Mouse (Mus musculus): ENCODE results near the gene Pip4k2b. TPM values are rescaled to one million over a fixed set of nuclear protein-coding genes. Genes with fewer than 3 reads are reported as not detected.

The Pip4k2b gene
- total and polyA plus RNA-seq, 3 experiments: 23.3 to 44.0 (median 30.8) TPM

- peak; percentile 88 for TF ChIP-seq MAX (IDR thresholded peaks at IDR 0.05; ENCODE audit: low read length)
- TF ChIP-seq EP300 (IDR thresholded peaks at IDR 0.05; ENCODE audit: low read length): peak; percentile 89
- TF ChIP-seq CTCF (conservative IDR thresholded peaks at IDR 0.05 in 1 of 2, IDR thresholded peaks at IDR 0.05 in 1 of 2; ENCODE audit: low read depth in 2 of 2, low read length in 2 of 2): no peak
- peak; percentile 65; the same call in 1 of the 2 replicates for TF ChIP-seq MAZ (IDR thresholded peaks at IDR 0.05; ENCODE audit: low read depth, low read length)
- TF ChIP-seq HCFC1 (IDR thresholded peaks at IDR 0.05; ENCODE audit: low read depth, low read length): peak; percentile 48
- TF ChIP-seq UBTF (IDR thresholded peaks at IDR 0.05; ENCODE audit: low read depth, low read length): no peak
These were observed 26.1 kb downstream of the Pip4k2b start (continued) for GRCm38 (mm10) chr11:97718281-97718860.

- H3K79me2 ChIP-seq (replicated peaks; ENCODE audit: control insufficient read depth, extremely low read depth, insufficient read depth, poor library complexity, severe bottlenecking): no peaks in the 10 kb centered on the region
- peaks cover 19 to 50% of the 10 kb centered on the region in 2 experiments for H3K4me1 ChIP-seq (ENCODE audit: control insufficient read depth in 1 of 2, insufficient read depth in 2 of 2)
- in situ Hi-C loops (cut with MboI; ENCODE audit: low pct_ligation_motif_present, low pct_unique_long_range_greater_than_20kb, low sequenced_read_pairs): no loop called here
- H3K27ac ChIP-seq (ENCODE audit: insufficient read depth, low read depth): peak overlapping the region; percentile 98
- DNase-seq (ENCODE audit: extremely low read depth): no peak
- H3K27me3 ChIP-seq (replicated peaks): no peaks in the 10 kb centered on the region
- H3K9ac ChIP-seq (ENCODE audit: insufficient read depth, low read depth): peak overlapping the region; percentile 69
- dilution Hi-C loops (cut with MboI; ENCODE audit: extremely low pct_ligation_motif_present, extremely low pct_unique_long_range_greater_than_20kb, low sequenced_read_pairs): no loop called here
- H3K36me3 ChIP-seq (replicated peaks in 1 of 2; ENCODE audit: control insufficient read depth in 1 of 2, insufficient read depth in 1 of 2, low read length in 1 of 2): peaks cover 54 to 86% of the 10 kb centered on the region in 2 experiments
- peak overlapping the region in 2 of 3 experiments; percentile 16 to 22 for H3K4me3 ChIP-seq (replicated peaks in 1 of 3; ENCODE audit: low read depth in 2 of 3, low read length in 2 of 3, poor library complexity in 1 of 3)
- no peak for TF ChIP-seq CHD1 (IDR thresholded peaks at IDR 0.05; ENCODE audit: low read depth, low read length)
- no peak for TF ChIP-seq TCF12 (IDR thresholded peaks at IDR 0.05; ENCODE audit: low read depth, low read length)
- no peak for TF ChIP-seq TBP (conservative IDR thresholded peaks at IDR 0.05; ENCODE audit: low read depth, low read length)
- TF ChIP-seq POLR2AphosphoS2 (IDR thresholded peaks at IDR 0.05; ENCODE audit: low read depth, low read length): no peak
- TF ChIP-seq SMC3 (IDR thresholded peaks at IDR 0.05; ENCODE audit: low read depth, low read length): no peak
- no peak for TF ChIP-seq ETS1 (conservative IDR thresholded peaks at IDR 0.05; ENCODE audit: low read depth, low read length)
- no peak for TF ChIP-seq SIN3A (IDR thresholded peaks at IDR 0.05; ENCODE audit: low read length)
- no peak for TF ChIP-seq JUND (conservative IDR thresholded peaks at IDR 0.05; ENCODE audit: low read depth, low read length)
- no peak for TF ChIP-seq NRF1 (IDR thresholded peaks at IDR 0.05; ENCODE audit: low read depth, low read length)
- no peak for TF ChIP-seq NELFE (IDR thresholded peaks at IDR 0.05; ENCODE audit: low read depth, low read length)
- TF ChIP-seq PAX5 (IDR thresholded peaks at IDR 0.05; ENCODE audit: low read length): no peak
- TF ChIP-seq RAD21 (IDR thresholded peaks at IDR 0.05; ENCODE audit: low read depth, low read length): no peak
- peak overlapping the region; percentile 64 for H3K4me2 ChIP-seq (ENCODE audit: insufficient read depth, low read depth, poor library complexity, severe bottlenecking)
- H3K9me3 ChIP-seq (replicated peaks; ENCODE audit: low read length): peaks cover 17% of the 10 kb centered on the region
These were observed 26.9 kb downstream of the Pip4k2b start for GRCm38 (mm10) chr11:97717369-97718280.
